Mouse (Mus musculus): ENCODE data around the gene Lgr6.

DNA sequence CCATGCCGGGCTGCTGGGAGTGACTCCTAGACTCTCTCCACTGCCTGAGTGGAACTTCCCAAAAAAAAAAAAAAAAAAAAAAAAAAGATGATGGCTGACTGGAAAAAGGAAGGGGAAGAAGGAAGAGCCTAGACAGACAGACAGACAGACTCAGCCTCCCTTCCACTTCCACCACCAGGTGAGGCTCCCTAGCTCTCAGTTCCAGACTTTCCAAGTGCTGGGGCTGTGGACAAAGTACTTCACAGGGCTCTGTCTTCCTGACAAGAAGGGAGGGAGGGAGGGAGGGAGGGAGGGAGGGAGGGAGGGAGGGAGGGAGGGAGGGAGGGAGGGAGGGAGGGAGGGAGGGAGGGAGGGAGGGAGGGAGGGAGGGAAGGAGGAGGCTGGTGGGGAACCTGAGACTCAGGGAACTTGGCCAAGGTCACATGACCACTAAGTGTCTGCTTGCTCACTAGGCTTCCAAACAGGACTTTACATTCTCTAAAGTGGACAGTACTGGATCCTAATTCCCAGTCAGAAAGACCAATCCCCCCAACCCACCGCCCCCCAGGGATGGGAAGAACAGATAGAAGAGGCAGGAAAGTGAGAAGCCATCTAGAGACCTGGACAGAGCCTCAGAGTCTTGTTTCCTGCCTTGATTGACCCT lies 25.4 kb upstream of the Lgr6 start:
- TF ChIP-seq CTCF (IDR thresholded peaks at IDR 0.05; ENCODE audit: borderline replicate concordance, insufficient read depth, low read depth, low read length) (no peak), POLR2A (IDR thresholded peaks at IDR 0.05; ENCODE audit: borderline replicate concordance, insufficient read depth, low read length) (no peak)

Data from cerebellum, adult 2 months (tissue).